Mouse (Mus musculus): ENCODE measurements around the gene Majin. TPM values are rescaled to one million over a fixed set of nuclear protein-coding genes. Genes with fewer than 3 reads are reported as not detected.
A peak's percentile ranks its signal among the peaks of the same experiment; 100 is the strongest.

Gene Majin
- polyA plus RNA-seq, 1 experiment from 2014 or later: not detected

DNA sequence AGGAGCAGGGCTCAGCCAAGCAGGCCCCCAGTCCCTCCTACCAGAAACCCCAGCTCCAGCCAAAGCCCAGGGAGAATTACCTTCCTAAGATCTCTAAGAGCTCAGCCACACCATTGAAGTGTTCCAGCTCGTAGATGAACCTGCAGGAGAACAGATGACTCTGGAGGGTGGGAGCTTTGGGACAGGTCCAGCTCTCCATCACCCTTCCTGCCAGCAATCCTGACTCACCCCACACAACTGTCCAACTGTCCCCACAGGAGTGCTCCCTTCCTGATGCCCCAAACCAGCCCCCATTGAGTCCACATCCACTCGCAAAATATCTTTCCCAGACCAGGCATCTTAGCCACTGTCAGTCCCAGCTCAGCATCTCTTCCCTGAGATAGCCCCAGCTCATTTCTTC, 46.8 kb downstream of the Majin start:
- WGBS: 87% methylated on average over 2 of the region's 2 CpGs
- Histone ChIP-seq H3K27me3 (replicated peaks) (no peaks in the 10 kb centered on the region), H3K27ac (no peak overlapping the region), H3K9me3 (no peaks in the 10 kb centered on the region), H3K4me3 (replicated peaks) (no peak overlapping the region), H3K36me3 (peaks cover 23% of the 10 kb centered on the region), H3K9ac (no peak overlapping the region), H3K4me2 (no peak overlapping the region), H3K4me1 (peaks cover 12% of the 10 kb centered on the region)
- ATAC-seq (ENCODE audit: insufficient read depth, low FRiP score, low read depth): no peak

- Histone ChIP-seq H3K27me3 (replicated peaks) (no peaks in the 10 kb centered on the region), H3K27ac (no peak overlapping the region), H3K9me3 (no peaks in the 10 kb centered on the region), H3K4me3 (replicated peaks) (no peak overlapping the region), H3K4me2 (no peak overlapping the region), H3K4me1 (peaks cover 12% of the 10 kb centered on the region), H3K36me3 (peaks cover 10% of the 10 kb centered on the region; the same call in 1 of the 2 replicates), H3K9ac (no peak overlapping the region)
- ATAC-seq (ENCODE audit: insufficient read depth, low FRiP score, low read depth): no peak
- WGBS: 87% methylated on average over 16 of the region's 16 CpGs
Measured at GRCm38 (mm10) chr19:6233647-6234046, 49.5 kb downstream of the Majin start.

DNA sequence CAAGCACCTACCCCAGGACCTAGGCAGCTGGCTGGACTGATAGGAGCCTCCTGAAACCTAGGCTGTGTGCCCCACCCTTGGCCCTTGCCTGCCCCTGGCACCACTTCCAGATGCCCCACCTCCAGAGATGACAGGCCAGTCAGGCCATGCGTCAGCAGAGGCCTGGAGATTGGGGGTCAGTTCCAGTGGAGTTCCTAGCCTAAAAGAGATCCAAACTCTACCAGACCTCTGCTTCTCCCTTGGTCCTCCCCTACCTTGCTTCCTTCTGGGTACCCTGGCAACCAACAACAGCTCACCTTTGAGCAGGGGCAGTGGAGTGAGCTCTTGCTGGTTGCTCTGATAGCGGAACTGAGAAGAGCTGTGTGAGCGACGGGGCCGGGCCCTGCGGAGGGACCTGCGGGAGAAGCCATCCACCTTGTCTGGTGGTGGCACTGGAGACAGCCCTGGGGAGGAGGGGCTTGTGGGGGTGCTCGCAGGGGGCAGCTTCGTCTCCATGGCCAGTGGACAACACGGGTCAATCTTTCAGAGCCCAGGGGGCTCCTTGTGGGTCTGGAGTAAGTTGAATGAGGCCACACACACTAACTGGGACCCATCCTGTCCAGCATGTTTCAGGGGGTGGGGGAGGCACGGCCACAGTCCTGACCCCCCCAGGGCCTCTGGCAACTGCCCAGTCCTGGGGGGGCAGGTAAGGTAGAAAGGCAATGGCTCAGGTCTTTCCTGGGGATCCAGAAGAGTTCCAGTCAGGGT, 50.3 kb downstream of the Majin start:
- 66% methylated on average over 11 of the region's 11 CpGs for WGBS

GRCm38 (mm10) chr19:6235084-6236052, 51.2 kb downstream of the Majin start, which contains the start of gene Ppp2r5b:
Gene Ppp2r5b, minus strand, starts transcription at chr19:6235872.
- H3K9ac ChIP-seq: peak within 1 kb of the TSS; percentile 74
- 4% methylated on average over 48 of the region's 48 CpGs for WGBS

More for the DNA sequence above, 50.3 kb downstream of the Majin start:
- Histone ChIP-seq H3K4me3 (replicated peaks) (peak overlapping the region; percentile 80), H3K27ac (no peak overlapping the region), H3K4me1 (peaks cover 12% of the 10 kb centered on the region), H3K27me3 (replicated peaks) (no peaks in the 10 kb centered on the region), H3K4me2 (peak overlapping the region; percentile 82), H3K9ac (peak overlapping the region; percentile 52; the same call in 1 of the 2 replicates), H3K36me3 (peaks cover 7% of the 10 kb centered on the region; the same call in 1 of the 2 replicates), H3K9me3 (no peaks in the 10 kb centered on the region)
- ATAC-seq (ENCODE audit: insufficient read depth, low FRiP score, low read depth): no peak

DNA sequence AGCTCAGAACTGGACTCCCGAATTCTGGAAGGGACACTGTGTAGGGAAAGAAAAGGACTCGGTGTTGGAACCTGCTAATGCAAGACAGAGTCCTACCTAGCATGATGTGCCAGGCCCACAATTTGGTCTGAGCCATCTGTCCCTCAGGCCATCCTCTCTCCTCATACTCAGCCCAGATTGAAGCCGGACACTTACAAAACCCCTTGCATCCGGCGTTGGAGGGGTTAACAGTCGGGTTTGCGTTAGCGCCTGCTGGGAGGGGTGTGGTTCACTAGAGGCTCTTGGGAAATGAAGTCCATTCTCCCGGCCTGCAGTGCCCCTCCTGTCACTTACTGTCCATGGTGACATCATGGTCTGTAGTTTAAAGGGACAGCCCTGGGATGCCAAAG, 51.9 kb downstream of the Majin start:
- under 1% methylated on average over 9 of the region's 9 CpGs for WGBS
- peak; percentile 87 for ATAC-seq (ENCODE audit: insufficient read depth, low FRiP score, low read depth)
- Histone ChIP-seq H3K36me3 (0 out of 2 replicates have a peak, but pooled peaks cover 3% of the 10 kb centered on the region), H3K4me1 (peaks cover 17% of the 10 kb centered on the region), H3K9me3 (no peaks in the 10 kb centered on the region), H3K4me3 (replicated peaks) (peak overlapping the region; percentile 80), H3K27ac (peak overlapping the region; percentile 99), H3K4me2 (peak overlapping the region; percentile 82), H3K27me3 (replicated peaks) (no peaks in the 10 kb centered on the region), H3K9ac (peak overlapping the region; percentile 74)

More at GRCm38 (mm10) chr19:6235084-6236052, 51.2 kb downstream of the Majin start, which contains the start of gene Ppp2r5b:
- ATAC-seq (ENCODE audit: insufficient read depth, low FRiP score, low read depth): peak; percentile 90
- Histone ChIP-seq H3K27me3 (replicated peaks) (no peaks in the 10 kb centered on the region), H3K4me1 (peaks cover 12% of the 10 kb centered on the region), H3K27ac (peak within 1 kb of the TSS; percentile 99), H3K9me3 (no peaks in the 10 kb centered on the region), H3K36me3 (peaks cover 7% of the 10 kb centered on the region; the same call in 1 of the 2 replicates), H3K4me2 (peak within 1 kb of the TSS; percentile 82), H3K4me3 (replicated peaks) (peak within 1 kb of the TSS; percentile 80)

GRCm38 (mm10) chr19:6236842-6237241, 52.7 kb downstream of the Majin start:
- Histone ChIP-seq H3K4me3 (replicated peaks) (no peak overlapping the region), H3K9ac (no peak overlapping the region), H3K27ac (no peak overlapping the region), H3K4me1 (peaks cover 17% of the 10 kb centered on the region), H3K27me3 (replicated peaks) (no peaks in the 10 kb centered on the region), H3K36me3 (0 out of 2 replicates have a peak, but pooled peaks cover 3% of the 10 kb centered on the region), H3K4me2 (no peak overlapping the region), H3K9me3 (no peaks in the 10 kb centered on the region)
- ATAC-seq (ENCODE audit: insufficient read depth, low FRiP score, low read depth): no peak
- WGBS: 68% methylated on average over 7 of the region's 7 CpGs

DNA sequence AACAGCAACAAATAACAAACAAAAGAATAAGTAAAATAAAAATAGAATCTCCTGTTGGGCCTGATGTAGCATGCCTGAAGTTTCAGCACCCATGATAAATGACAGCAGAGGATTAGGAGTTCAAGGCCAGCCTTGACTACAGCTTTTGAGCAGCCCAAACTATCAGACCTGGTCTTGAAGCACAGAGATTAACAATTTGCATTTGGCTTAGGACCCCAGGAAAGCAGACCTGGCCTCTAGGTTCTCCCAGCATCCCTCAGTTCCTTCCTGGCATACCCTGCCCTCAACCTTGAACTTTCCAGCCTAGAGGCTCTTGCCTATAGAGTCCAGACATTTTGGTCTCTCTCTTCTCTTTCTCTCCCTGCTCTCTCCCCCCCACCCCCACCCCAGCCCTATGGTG, 54.6 kb downstream of the Majin start:
- no peak overlapping the region for H3K4me2 ChIP-seq
- H3K4me1 ChIP-seq: peaks cover 31% of the 10 kb centered on the region
- no peak overlapping the region for H3K27ac ChIP-seq
- H3K36me3 ChIP-seq: no peaks in the 10 kb centered on the region
- H3K9me3 ChIP-seq: no peaks in the 10 kb centered on the region
- H3K4me3 ChIP-seq (replicated peaks): no peak overlapping the region
- no peaks in the 10 kb centered on the region for H3K27me3 ChIP-seq (replicated peaks)
- H3K9ac ChIP-seq: no peak overlapping the region
- no peak for ATAC-seq (ENCODE audit: insufficient read depth, low FRiP score, low read depth)

DNA sequence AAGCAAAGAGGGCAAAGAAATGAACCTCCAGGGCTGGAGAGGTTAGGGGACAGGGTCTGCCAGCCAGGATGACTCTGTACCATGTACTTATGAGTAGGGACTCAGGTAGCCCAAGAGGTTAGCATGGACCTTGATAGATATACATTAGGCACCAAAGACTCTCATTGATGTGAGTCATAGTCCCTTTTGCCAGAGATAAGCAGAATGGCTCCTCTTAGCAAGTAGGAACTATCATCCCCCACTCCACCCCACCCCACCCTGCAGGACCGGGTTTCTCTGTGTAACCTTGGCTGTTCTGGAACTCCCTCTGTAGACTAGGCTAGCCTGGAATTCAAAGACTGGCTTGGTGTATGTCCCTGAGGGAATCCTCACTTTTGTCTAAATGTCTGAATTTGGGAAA, 55.9 kb downstream of the Majin start:
- Histone ChIP-seq H3K9ac (no peak overlapping the region), H3K9me3 (no peaks in the 10 kb centered on the region), H3K27ac (peak overlapping the region; percentile 40; the same call in 1 of the 2 replicates), H3K36me3 (peaks cover 4% of the 10 kb centered on the region), H3K4me2 (no peak overlapping the region), H3K4me1 (peaks cover 21% of the 10 kb centered on the region), H3K27me3 (replicated peaks) (no peaks in the 10 kb centered on the region), H3K4me3 (replicated peaks) (no peak overlapping the region)
- 48% methylated on average over 1 of the region's 1 CpGs for WGBS
- no peak for ATAC-seq (ENCODE audit: insufficient read depth, low FRiP score, low read depth)

DNA sequence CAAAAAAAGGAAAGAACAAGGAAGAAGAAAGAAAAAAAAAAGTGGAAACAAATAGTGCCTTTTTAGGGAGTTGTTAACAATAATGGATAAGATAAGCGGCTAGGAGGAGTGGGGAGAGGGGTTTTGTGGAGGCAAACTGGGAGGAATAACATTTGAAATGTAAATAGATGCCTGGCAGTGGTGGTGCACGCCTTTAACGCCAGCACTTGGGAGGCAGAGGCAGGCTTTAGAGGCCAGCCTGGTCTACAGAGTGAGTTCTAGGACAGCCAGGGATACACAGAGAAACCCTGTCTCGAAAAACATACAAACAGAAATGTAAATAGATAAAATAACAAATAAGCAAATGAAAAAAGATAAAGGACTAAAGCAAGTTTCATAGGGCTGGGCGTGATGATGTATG, 56.5 kb downstream of the Majin start:
- no peak for ATAC-seq (ENCODE audit: insufficient read depth, low FRiP score, low read depth)
- Histone ChIP-seq H3K27me3 (replicated peaks) (no peaks in the 10 kb centered on the region), H3K9me3 (no peaks in the 10 kb centered on the region), H3K36me3 (peaks cover 8% of the 10 kb centered on the region), H3K27ac (peak overlapping the region; percentile 64), H3K4me3 (replicated peaks) (peak overlapping the region; percentile 88; the same call in 1 of the 2 replicates), H3K9ac (no peak overlapping the region), H3K4me1 (peaks cover 19% of the 10 kb centered on the region), H3K4me2 (peak overlapping the region; percentile 35)
- WGBS: 35% methylated on average over 5 of the region's 5 CpGs

- Histone ChIP-seq H3K27ac (peak within 1 kb of the TSS; percentile 71), H3K4me3 (replicated peaks) (peak within 1 kb of the TSS; percentile 88), H3K9me3 (no peaks in the 10 kb centered on the region), H3K4me2 (peak within 1 kb of the TSS; percentile 94), H3K4me1 (peaks cover 19% of the 10 kb centered on the region), H3K36me3 (peaks cover 15% of the 10 kb centered on the region), H3K9ac (peak within 1 kb of the TSS; percentile 98), H3K27me3 (replicated peaks) (no peaks in the 10 kb centered on the region)
- peak; percentile 93 for ATAC-seq (ENCODE audit: insufficient read depth, low FRiP score, low read depth)
- under 1% methylated on average over 55 of the region's 55 CpGs for WGBS
Measured at GRCm38 (mm10) chr19:6241274-6242107, 57.3 kb downstream of the Majin start, which contains the start of gene Atg2a. Gene Atg2a, plus strand, starts transcription at chr19:6241668.

GRCm38 (mm10) chr19:6242281-6242680, 58.1 kb downstream of the Majin start:
- peak; percentile 4; the same call in 1 of the 2 replicates for ATAC-seq (ENCODE audit: insufficient read depth, low FRiP score, low read depth)
- peaks cover 18% of the 10 kb centered on the region for H3K36me3 ChIP-seq
- 0% methylated on average over 4 of the region's 4 CpGs for WGBS
- H3K4me2 ChIP-seq: peak overlapping the region; percentile 94
- H3K9ac ChIP-seq: peak overlapping the region; percentile 98
- H3K4me3 ChIP-seq (replicated peaks): peak overlapping the region; percentile 88
- H3K4me1 ChIP-seq: peaks cover 19% of the 10 kb centered on the region
- no peaks in the 10 kb centered on the region for H3K9me3 ChIP-seq
- peak overlapping the region; percentile 71 for H3K27ac ChIP-seq
- H3K27me3 ChIP-seq (replicated peaks): no peaks in the 10 kb centered on the region
